Mouse (Mus musculus) hindbrain, embryonic 10.5 days (tissue): Measurements from ENCODE around the gene Clcn7. TPM values are rescaled to one million over a fixed set of nuclear protein-coding genes. Genes with fewer than 3 reads are reported as not detected.
A peak's percentile ranks its signal among the peaks of the same experiment; 100 is the strongest.
"Not testable (repeated sequence)": the region's sequence is repeated elsewhere in the genome, so short reads cannot be mapped to it uniquely, and the experiment has no call there.

Source experiments
- DNase-seq: peaks from one replicate; pipeline ENCODE4 v3.0.0-alpha.2; 2017; ENCODE audit warnings: low spot score
- H3K27ac ChIP-seq: fragments of 300-500 bp; sonication (generic); 2 replicates; pipeline ENCODE4 v1.5.1; 2016; ENCODE audit warnings: mild to moderate bottlenecking, moderate library complexity
- H3K27me3 ChIP-seq: fragments of 300-500 bp; sonication (generic); 2 replicates; pipeline ENCODE4 v1.6.1; 2016; ENCODE audit warnings: mild to moderate bottlenecking; ENCODE audit not compliant: poor library complexity, insufficient read depth, severe bottlenecking
- H3K36me3 ChIP-seq: fragments of 300-500 bp; sonication (generic); 2 replicates; pipeline ENCODE4 v1.6.1; 2016; ENCODE audit warnings: mild to moderate bottlenecking, moderate library complexity
- H3K4me1 ChIP-seq: fragments of 300-500 bp; sonication (generic); replicated peaks from 2 replicates; pipeline ENCODE4 v1.6.1; 2016; ENCODE audit warnings: mild to moderate bottlenecking
- H3K4me3 ChIP-seq: fragments of 300-500 bp; sonication (generic); 2 replicates; pipeline ENCODE4 v1.5.1; 2016; ENCODE audit warnings: mild to moderate bottlenecking, moderate library complexity
- H3K9me3 ChIP-seq: fragments of 300-500 bp; sonication (generic); 2 replicates; pipeline ENCODE4 v1.6.1; 2016; ENCODE audit warnings: mild to moderate bottlenecking, moderate library complexity
- WGBS: fragments of 180-500 bp; shearing (Covaris S2); methylation state at CpG from one replicate; pipeline ENCODE4 v1.1.7; 2016; 5-methylcytosine and 5-hydroxymethylcytosine counted together
- polyA plus RNA-seq: library from polyadenylated mRNA; unstranded; fragments of >200 nt; fragmentation: Nextera tagmentation; extraction: Ambion mirVana; gene quantifications from 2 replicates; pipeline ENCODE4 v1.2.1, GENCODE M21; 2016

The Clcn7 gene
- polyA plus RNA-seq, 1 experiment from 2014 or later = 24.7 TPM

DNA sequence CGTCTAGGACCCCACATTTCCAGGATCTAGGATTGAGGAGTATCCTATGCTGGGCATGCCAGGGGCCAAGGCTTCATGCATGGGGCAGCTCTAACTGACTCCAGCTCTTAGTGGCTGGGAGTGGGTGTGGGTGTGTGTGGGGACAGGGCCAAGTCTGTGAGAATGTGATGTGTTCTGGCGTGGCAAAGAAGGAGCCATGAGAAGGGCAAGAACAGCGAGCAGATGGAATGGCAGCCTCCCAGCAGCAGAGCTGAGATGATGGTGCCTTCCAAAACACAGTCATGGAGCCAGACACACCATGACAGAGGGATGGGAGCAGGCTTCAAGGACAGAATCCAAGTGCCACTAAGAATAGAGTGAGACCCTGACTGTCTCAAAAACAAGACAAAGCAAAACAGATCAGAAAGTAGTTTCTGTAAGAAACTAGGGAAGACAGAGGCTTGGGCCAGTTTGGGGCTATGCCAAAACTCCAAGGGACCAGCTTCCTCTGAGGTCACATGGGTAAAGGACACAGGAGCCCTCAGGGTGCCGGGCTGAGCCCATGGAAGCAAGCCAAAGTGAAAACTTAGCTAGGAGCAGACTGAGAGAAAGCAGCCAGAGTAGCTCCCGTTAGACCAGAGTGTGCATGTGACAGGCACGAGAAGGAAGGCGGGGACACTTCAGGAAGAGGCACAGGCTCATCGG, 21.3 kb upstream of the Clcn7 start:
- no peaks in the 10 kb centered on the region for H3K9me3 ChIP-seq
- no peaks in the 10 kb centered on the region for H3K27me3 ChIP-seq
- no peak overlapping the region for H3K27ac ChIP-seq
- H3K4me3 ChIP-seq = no peak overlapping the region
- no peak for DNase-seq
- peaks cover 20% of the 10 kb centered on the region for H3K4me1 ChIP-seq
- peaks cover 75% of the 10 kb centered on the region for H3K36me3 ChIP-seq
- 93% methylated on average over 8 of the region's 8 CpGs for WGBS

DNA sequence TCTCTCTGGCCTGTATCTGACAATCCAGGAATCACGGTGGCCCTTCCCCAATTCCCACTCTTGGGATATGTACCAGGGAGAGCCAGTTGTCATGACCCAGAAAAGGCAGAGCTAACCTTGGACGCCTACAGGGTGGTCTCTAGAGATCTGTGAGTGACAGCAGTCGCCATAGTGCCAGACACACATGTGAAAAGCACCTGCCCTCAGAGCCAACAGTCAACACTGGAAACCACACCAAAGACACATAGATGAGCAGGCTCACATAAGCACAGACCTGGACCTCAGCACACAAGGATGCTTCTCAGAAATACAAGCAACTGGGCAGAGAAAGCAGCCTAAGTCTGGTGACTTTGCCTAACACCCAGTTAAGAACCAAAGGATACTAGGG, 20.8 kb upstream of the Clcn7 start:
- no peak overlapping the region for H3K4me3 ChIP-seq
- H3K4me1 ChIP-seq = peaks cover 20% of the 10 kb centered on the region
- no peaks in the 10 kb centered on the region for H3K9me3 ChIP-seq
- H3K27me3 ChIP-seq = no peaks in the 10 kb centered on the region
- no peak for DNase-seq
- no peak overlapping the region for H3K27ac ChIP-seq
- peaks cover 70% of the 10 kb centered on the region for H3K36me3 ChIP-seq
- WGBS = 78% methylated on average over 3 of the region's 3 CpGs

DNA sequence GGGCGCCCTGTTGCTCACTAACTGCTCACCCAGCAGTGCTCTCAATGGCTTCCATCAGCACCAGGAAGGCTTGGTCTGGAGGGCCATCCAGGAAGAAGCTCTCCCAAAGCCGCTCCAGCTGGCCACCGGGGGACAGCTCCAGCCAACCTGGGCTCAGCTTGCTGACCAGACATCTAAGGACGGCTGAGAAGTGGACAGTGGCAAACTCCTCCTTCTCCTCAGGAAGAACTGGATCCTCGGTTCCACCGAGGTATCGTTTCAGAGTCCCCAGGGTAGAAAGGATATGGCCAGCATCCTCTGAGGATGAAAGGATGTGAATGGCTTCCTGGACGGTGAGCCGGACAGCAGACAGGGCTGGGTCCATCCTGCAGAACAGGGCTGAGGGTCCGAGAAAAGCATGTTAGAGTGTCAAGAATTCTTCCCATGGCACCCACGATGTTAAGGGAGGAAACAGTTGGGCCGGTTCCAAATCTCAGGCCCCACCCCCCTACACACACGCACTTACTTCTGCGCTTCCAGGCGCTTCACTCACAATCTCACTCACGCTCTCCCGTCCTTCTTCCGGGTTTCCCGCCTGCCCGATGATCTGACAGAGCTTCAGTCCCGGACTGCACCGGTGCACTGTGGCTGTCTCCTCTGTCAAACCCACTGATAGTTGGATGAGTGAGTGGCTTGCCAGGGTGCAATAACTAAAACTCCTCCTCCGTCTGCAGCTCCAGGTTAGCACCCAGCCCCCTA, 18.1 kb upstream of the Clcn7 start:
- Histone ChIP-seq H3K4me3 (peak overlapping the region; percentile 64), H3K27me3 (no peaks in the 10 kb centered on the region), H3K4me1 (peaks cover 20% of the 10 kb centered on the region), H3K36me3 (peaks cover 43% of the 10 kb centered on the region), H3K27ac (peak overlapping the region; percentile 96), H3K9me3 (no peaks in the 10 kb centered on the region)
- 14% methylated on average over 23 of the region's 23 CpGs for WGBS
- no peak for DNase-seq

DNA sequence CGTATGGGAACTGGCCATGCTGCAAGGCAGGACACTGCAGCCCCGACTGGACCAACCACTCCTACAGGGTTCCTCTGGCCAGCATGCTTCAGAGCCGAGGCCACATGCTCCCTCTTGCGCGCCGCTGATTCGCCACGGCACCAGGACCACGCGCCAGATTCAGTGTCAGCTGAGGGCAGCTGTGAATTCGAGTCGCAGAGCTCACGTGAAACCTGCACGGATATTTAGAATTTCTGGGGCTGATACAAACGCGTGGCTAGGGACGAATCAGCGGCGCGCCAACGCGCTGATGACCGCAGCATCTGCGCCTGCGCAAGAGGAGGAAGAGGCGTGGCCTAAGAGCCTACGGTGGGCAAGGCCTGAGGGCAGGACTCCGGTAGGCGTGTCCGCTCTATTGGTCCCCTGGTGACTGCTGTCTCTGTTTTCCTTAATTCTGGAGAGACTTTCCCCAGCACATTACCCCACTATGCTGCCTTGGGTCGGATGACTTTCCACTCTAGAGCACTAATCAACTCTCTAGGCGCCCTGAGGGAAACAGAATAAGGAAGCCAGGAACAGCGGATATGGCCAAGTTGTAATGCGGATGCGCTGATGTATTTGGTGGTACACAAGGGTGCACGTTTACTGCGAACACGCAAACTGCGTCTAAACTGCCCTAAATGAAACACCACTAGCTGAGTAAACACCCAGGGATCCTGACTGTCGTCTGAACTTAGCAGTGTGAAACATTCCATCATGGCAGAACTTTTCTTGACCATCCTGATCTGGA, 17.3 kb upstream of the Clcn7 start, which contains the start of gene Telo2:
Telo2 (minus strand) TSS at position 304 of the 769 bp plus-strand sequence.
- Histone ChIP-seq H3K9me3 (no peaks in the 10 kb centered on the region), H3K27me3 (no peaks in the 10 kb centered on the region), H3K4me1 (peaks cover 20% of the 10 kb centered on the region), H3K27ac (peak within 1 kb of the TSS; percentile 96), H3K36me3 (peaks cover 36% of the 10 kb centered on the region), H3K4me3 (peak within 1 kb of the TSS; percentile 64)
- peak; percentile 92 for DNase-seq
- 6% methylated on average over 40 of the region's 40 CpGs for WGBS

DNA sequence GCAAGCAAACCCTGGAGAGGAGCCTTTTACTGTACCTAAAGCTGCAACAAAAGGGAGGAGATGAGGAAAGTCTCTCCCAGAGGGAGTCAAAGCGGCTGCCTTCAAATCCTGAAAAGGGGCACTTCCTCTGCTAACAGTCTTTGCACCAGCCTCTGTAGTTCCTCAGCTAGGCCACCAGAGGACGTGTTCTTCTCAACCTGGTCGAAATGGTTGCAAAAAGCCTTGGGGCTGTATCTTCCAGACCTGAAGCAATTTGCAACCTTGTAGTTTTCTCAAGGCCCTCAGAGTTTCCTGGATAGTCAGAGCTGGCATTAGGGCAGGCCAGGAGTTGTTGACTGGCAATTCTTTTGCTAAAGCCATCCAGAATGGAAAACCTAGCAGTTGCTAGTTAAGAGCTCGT, 15.9 kb upstream of the Clcn7 start:
- H3K4me1 ChIP-seq = peaks cover 20% of the 10 kb centered on the region
- DNase-seq = no peak
- H3K36me3 ChIP-seq = peaks cover 22% of the 10 kb centered on the region
- no peaks in the 10 kb centered on the region for H3K9me3 ChIP-seq
- no peak overlapping the region for H3K27ac ChIP-seq
- H3K27me3 ChIP-seq = no peaks in the 10 kb centered on the region; the same call in 1 of the 2 replicates
- H3K4me3 ChIP-seq = no peak overlapping the region
- WGBS = 32% methylated on average over 4 of the region's 4 CpGs

DNA sequence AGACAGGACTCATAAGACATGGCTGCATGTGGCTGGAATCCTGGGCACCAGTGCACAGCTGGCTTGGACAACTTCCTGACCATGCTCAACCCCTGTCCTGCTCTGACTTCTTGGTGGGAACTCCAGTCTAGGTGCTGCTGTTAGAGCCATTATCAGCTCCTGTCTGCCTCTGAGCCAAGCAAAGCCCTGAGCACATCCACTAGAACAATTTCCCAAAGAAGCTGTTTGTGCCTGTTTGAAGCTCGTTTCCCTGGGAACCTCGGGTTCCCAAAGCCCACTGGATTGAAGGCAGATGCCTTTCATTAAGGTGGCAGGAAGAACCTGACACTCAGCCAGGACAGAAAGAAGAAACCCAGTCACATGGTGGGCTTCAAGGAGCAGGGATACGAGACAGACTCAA, 12.8 kb upstream of the Clcn7 start, which contains the start of gene Ptx4:
Ptx4 (plus strand) TSS at position 355 of the 400 bp plus-strand sequence.
- no peaks in the 10 kb centered on the region; the same call in 1 of the 2 replicates for H3K27me3 ChIP-seq
- WGBS = 46% methylated on average over 3 of the region's 3 CpGs
- H3K27ac ChIP-seq = no peak within 1 kb of the TSS
- H3K4me3 ChIP-seq = no peak within 1 kb of the TSS
- no peaks in the 10 kb centered on the region for H3K9me3 ChIP-seq
- DNase-seq = no peak
- H3K4me1 ChIP-seq = peaks cover 7% of the 10 kb centered on the region; the same call in 1 of the 2 replicates
- H3K36me3 ChIP-seq = no peaks in the 10 kb centered on the region

DNA sequence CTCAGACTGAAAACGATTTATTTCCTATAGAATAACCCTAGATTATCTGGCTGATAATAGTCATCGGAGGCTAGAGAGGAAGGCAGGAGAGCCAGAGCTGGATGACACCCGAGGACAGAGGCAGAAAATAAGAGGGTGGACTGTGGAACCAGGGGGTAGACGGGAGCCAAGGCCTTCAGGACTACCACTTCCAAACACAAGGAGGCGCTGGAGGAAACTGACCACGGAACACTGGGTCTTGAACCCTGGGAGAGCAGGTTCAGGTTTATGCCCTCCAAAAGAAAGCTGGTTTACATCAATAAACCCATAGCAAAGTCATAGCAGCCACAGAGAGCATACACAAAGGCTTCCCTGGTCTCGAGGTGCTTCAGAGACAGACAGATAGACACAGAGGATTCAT, 9.2 kb upstream of the Clcn7 start:
- Histone ChIP-seq H3K36me3 (no peaks in the 10 kb centered on the region), H3K27ac (no peak overlapping the region), H3K9me3 (no peaks in the 10 kb centered on the region), H3K4me3 (no peak overlapping the region), H3K27me3 (no peaks in the 10 kb centered on the region; the same call in 1 of the 2 replicates), H3K4me1 (no peaks in the 10 kb centered on the region)
- peak; percentile 15 for DNase-seq
- 28% methylated on average over 7 of the region's 7 CpGs for WGBS

DNA sequence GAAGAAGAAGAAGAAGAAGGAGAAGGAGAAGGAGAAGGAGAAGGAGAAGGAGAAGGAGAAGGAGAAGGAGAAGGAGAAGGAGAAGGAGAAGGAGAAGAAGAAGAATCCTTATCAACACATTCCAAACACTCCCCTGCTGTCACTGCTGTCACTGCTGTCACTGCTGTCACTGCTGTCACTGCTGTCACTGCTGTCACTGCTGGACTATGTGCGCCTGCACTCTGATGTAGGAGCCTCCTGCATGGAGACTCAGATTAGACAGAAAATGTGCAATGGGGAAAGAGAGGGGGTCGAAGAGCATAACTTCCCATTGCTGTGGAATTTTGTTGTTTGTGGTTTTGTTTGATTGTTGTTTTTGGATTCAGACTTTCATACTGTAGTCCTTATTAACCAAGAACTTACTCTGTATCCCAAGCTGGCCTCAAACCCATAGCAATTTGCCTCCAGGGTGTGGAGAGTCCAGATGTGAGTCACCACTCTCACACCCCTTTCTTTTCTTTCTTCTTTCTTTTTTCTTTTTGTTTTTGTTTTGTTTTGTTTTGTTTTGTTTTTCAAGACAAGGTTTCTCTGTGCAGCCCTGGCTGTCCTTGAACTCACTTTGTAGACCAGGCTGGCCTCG, 7.6 kb upstream of the Clcn7 start:
- H3K4me1 ChIP-seq, H3K27ac ChIP-seq, H3K36me3 ChIP-seq, H3K27me3 ChIP-seq, H3K9me3 ChIP-seq, H3K4me3 ChIP-seq, DNase-seq: not testable (repeated sequence)
- 76% methylated on average over 3 of the region's 3 CpGs for WGBS

DNA sequence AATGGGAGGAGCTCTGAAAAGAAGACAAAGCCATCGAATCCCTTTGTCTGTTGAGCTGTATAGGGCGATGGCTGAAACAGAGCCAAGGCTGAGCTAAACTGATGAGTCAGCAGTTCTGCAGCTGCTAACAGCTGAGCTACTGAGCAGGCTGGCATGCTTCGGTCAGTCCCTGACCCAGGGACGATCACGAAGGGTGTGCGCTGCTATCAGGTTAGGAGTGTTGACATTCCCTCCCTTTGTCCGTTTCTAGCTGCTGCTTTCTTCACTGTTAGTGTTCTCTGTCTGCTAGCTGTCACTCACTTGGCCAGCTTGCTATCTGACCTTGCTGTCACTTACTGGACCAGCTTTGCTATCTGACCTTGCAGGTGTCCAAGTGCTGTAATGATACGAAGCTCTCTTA, 6.1 kb upstream of the Clcn7 start:
- Histone ChIP-seq H3K9me3 (no peaks in the 10 kb centered on the region), H3K27ac (peak overlapping the region; percentile 0; the same call in 1 of the 2 replicates), H3K4me3 (no peak overlapping the region), H3K36me3 (no peaks in the 10 kb centered on the region), H3K27me3 (no peaks in the 10 kb centered on the region), H3K4me1 (no peaks in the 10 kb centered on the region)
- 61% methylated on average over 8 of the region's 8 CpGs for WGBS
- DNase-seq = no peak

DNA sequence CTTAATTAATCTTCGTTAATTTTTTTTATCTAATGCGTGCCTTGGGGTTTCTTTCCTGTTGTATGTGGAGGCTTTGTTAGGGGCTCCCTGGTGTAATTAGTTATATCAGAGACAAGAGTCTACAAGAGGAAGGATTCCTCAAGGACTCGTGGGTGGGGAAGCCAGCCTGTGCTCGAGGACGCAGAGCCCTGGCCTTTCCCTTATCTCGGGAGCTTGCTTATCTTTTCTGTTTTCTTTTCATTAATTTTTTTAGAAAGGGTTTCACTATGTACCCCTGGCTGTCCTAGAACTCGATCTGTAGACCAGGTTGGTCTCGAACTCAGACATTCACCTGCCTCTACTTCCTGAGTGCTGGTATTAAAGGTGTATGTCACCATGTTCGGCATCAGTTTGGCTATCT, 5.5 kb upstream of the Clcn7 start:
- WGBS = 80% methylated on average over 9 of the region's 9 CpGs
- Histone ChIP-seq H3K27me3 (no peaks in the 10 kb centered on the region), H3K4me3 (no peak overlapping the region), H3K9me3 (no peaks in the 10 kb centered on the region), H3K27ac (no peak overlapping the region), H3K4me1 (no peaks in the 10 kb centered on the region), H3K36me3 (no peaks in the 10 kb centered on the region)
- DNase-seq = no peak

DNA sequence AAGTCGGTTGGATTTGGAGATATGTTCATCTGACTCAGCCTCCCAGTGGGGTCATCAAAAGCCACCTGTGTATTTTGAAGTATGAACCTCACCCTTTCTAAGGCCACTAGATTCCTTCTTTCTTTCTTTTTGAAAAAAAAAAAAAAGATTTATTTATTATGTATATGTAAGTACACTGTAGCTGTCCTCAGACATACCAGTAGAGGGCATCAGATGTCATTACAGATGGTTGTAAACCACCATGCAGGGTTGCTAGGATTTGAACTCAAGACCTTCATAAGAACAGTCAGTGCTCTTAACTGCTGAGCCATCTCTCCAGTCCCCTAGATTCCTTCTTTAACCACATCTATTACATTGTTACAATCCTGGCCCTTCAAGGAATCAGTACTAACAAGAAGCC, 3.1 kb upstream of the Clcn7 start:
- H3K9me3 ChIP-seq = no peaks in the 10 kb centered on the region
- H3K36me3 ChIP-seq = no peaks in the 10 kb centered on the region
- H3K27me3 ChIP-seq = no peaks in the 10 kb centered on the region
- H3K27ac ChIP-seq = no peak overlapping the region
- WGBS = 90% methylated on average over 1 of the region's 1 CpGs
- peaks cover 12% of the 10 kb centered on the region for H3K4me1 ChIP-seq
- no peak overlapping the region for H3K4me3 ChIP-seq
- no peak for DNase-seq

DNA sequence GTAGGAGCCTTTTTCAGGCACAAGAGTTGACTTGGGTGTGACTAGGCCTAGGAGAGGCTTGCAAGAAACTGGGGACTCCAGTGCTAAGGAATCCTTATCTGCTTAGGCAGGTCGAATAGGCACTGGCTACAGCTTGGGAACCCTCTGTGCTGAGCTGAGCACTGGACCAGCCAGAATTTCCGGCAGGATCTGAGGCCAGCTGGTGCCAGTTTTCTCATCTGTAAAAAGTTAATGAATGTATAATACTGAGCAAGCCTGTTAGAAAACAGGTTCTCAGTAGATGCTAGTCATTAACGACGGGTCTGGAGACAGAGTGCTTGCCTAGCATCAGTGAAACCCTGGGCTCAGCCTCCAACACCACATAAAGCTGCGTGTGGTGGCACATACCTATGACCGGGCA, 2.4 kb downstream of the Clcn7 start:
- Histone ChIP-seq H3K27ac (no peak overlapping the region), H3K27me3 (no peaks in the 10 kb centered on the region), H3K9me3 (no peaks in the 10 kb centered on the region), H3K4me1 (peaks cover 12% of the 10 kb centered on the region), H3K4me3 (no peak overlapping the region), H3K36me3 (peaks cover 19% of the 10 kb centered on the region)
- DNase-seq = no peak
- WGBS = 86% methylated on average over 6 of the region's 6 CpGs
